Mouse (Mus musculus): Measurements from ENCODE around the gene Coq10b. TPM values are rescaled to one million over a fixed set of nuclear protein-coding genes. Genes with fewer than 3 reads are reported as not detected.
A peak's percentile ranks its signal among the peaks of the same experiment; 100 is the strongest.
"Not testable (repeated sequence)": the region's sequence is repeated elsewhere in the genome, so short reads cannot be mapped to it uniquely, and the experiment has no call there.

Gene Coq10b
- total and polyA plus RNA-seq, 3 experiments: 4.7 to 50.3 (median 48.2) TPM

GRCm38 (mm10) chr1:55053596-55053995, 1.0 kb downstream of the Coq10b start:
- peaks cover 26% of the 10 kb centered on the region for H3K36me3 ChIP-seq (replicated peaks)
- TF ChIP-seq POLR2AphosphoS5 (IDR thresholded peaks at IDR 0.05; ENCODE audit: insufficient replicate concordance, low read depth, low read length) (no peak), TAL1 (conservative IDR thresholded peaks at IDR 0.05; ENCODE audit: low read depth, low read length) (no peak), CTCF (IDR thresholded peaks at IDR 0.05; ENCODE audit: low read depth, low read length) (no peak), GATA1 (IDR thresholded peaks at IDR 0.05; ENCODE audit: borderline replicate concordance, low read length) (no peak), GATA2 (IDR thresholded peaks at IDR 0.05; ENCODE audit: borderline replicate concordance, low read depth, low read length) (no peak)

DNA sequence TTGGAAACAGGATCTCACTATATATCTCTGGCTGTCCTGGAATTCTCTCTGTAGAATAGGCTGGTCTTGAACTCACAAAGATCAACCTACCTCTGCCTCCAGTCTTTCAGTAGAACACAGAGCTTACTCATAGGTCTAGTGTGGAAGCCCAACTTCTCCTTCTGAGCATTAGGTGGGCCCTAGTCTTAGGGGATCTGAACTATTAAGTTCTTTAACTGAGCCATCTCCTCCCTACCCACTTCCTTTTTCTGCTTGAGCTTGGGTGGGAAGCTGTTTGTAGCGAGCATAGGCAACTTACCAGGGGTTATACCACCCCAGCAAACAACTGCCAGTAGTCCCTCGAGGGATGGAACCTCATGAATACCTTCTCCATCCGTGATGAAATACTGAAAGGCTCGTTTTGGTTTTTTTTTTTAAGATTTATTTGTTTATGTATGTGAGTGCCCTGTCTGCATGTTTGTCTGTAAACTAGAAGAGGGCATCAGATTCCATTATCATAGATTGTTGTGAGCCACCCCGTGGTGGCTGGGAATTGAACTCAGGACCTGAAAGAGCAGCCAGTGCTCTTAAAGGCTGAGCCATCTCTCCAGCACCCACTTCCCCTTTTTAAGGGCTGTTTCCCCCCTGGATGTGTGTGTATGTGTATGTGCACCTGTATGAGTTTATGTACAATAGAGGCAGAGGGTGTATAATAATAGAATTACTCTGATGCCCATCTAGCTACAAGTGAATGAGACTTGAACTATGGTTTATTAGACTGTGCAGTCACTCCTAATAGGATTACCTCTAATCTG, 2.9 kb downstream of the Coq10b start:
- peak; percentile 21 for DNase-seq (ENCODE audit: low spot score)
- TF ChIP-seq GATA2 (IDR thresholded peaks at IDR 0.05; ENCODE audit: borderline replicate concordance, low read depth, low read length) (no peak), GATA1 (IDR thresholded peaks at IDR 0.05; ENCODE audit: borderline replicate concordance, low read length) (no peak), CTCF (IDR thresholded peaks at IDR 0.05; ENCODE audit: low read depth, low read length) (no peak), TAL1 (conservative IDR thresholded peaks at IDR 0.05; ENCODE audit: low read depth, low read length) (no peak), POLR2AphosphoS5 (IDR thresholded peaks at IDR 0.05; ENCODE audit: insufficient replicate concordance, low read depth, low read length) (no peak)
- ATAC-seq (ENCODE audit: extremely low read depth, insufficient number of reproducible peaks, low FRiP score, poor library complexity, severe bottlenecking): no peak
- H3K27me3 ChIP-seq (ENCODE audit: insufficient read depth, low read length): no peaks in the 10 kb centered on the region
- H3K4me1 ChIP-seq (ENCODE audit: insufficient read depth, low read depth, low read length): peaks cover 57% of the 10 kb centered on the region
- H3K36me3 ChIP-seq (replicated peaks): peaks cover 40% of the 10 kb centered on the region
- H3K4me3 ChIP-seq (ENCODE audit: low read depth, low read length): no peak overlapping the region
- no peaks in the 10 kb centered on the region for H3K9me3 ChIP-seq (replicated peaks)

More at GRCm38 (mm10) chr1:55053596-55053995, 1.0 kb downstream of the Coq10b start:
- no peaks in the 10 kb centered on the region for H3K27me3 ChIP-seq (ENCODE audit: insufficient read depth, low read length)
- peaks cover 5% of the 10 kb centered on the region; the same call in 1 of the 2 replicates for H3K9me3 ChIP-seq (replicated peaks)
- H3K4me3 ChIP-seq (ENCODE audit: low read depth, low read length): peak overlapping the region; percentile 81
- ATAC-seq (ENCODE audit: extremely low read depth, insufficient number of reproducible peaks, low FRiP score, poor library complexity, severe bottlenecking) (no peak), DNase-seq (ENCODE audit: low spot score) (no peak)
- peaks cover 45% of the 10 kb centered on the region for H3K4me1 ChIP-seq (ENCODE audit: insufficient read depth, low read depth, low read length)

GRCm38 (mm10) chr1:55058383-55058782, 5.8 kb downstream of the Coq10b start:
- DNase-seq (ENCODE audit: low spot score); H3K9me3 ChIP-seq (replicated peaks); H3K4me3 ChIP-seq (ENCODE audit: low read depth, low read length); H3K27me3 ChIP-seq (ENCODE audit: insufficient read depth, low read length); ATAC-seq (ENCODE audit: extremely low read depth, insufficient number of reproducible peaks, low FRiP score, poor library complexity, severe bottlenecking): not testable (repeated sequence)
- H3K36me3 ChIP-seq (replicated peaks): peaks cover 55% of the 10 kb centered on the region
- peaks cover 61% of the 10 kb centered on the region for H3K4me1 ChIP-seq (ENCODE audit: insufficient read depth, low read depth, low read length)

GRCm38 (mm10) chr1:55061099-55061498, 8.5 kb downstream of the Coq10b start:
- Histone ChIP-seq H3K9me3 (replicated peaks) (no peaks in the 10 kb centered on the region), H3K4me3 (ENCODE audit: low read depth, low read length) (no peak overlapping the region), H3K36me3 (replicated peaks) (peaks cover 64% of the 10 kb centered on the region), H3K27me3 (ENCODE audit: insufficient read depth, low read length) (no peaks in the 10 kb centered on the region), H3K4me1 (ENCODE audit: insufficient read depth, low read depth, low read length) (peaks cover 55% of the 10 kb centered on the region)
- ATAC-seq (ENCODE audit: extremely low read depth, insufficient number of reproducible peaks, low FRiP score, poor library complexity, severe bottlenecking) (no peak), DNase-seq (ENCODE audit: low spot score) (no peak)
- TF ChIP-seq GATA2 (IDR thresholded peaks at IDR 0.05; ENCODE audit: borderline replicate concordance, low read depth, low read length): no peak
- TF ChIP-seq GATA1 (IDR thresholded peaks at IDR 0.05; ENCODE audit: borderline replicate concordance, low read length): no peak
- no peak for TF ChIP-seq TAL1 (conservative IDR thresholded peaks at IDR 0.05; ENCODE audit: low read depth, low read length)
- no peak for TF ChIP-seq CTCF (IDR thresholded peaks at IDR 0.05; ENCODE audit: low read depth, low read length)

- ATAC-seq (ENCODE audit: extremely low read depth, insufficient number of reproducible peaks, low FRiP score, poor library complexity, severe bottlenecking): no peak
- Histone ChIP-seq H3K9me3 (replicated peaks) (no peaks in the 10 kb centered on the region), H3K36me3 (replicated peaks) (peaks cover 64% of the 10 kb centered on the region), H3K27me3 (ENCODE audit: insufficient read depth, low read length) (no peaks in the 10 kb centered on the region), H3K4me1 (ENCODE audit: insufficient read depth, low read depth, low read length) (peaks cover 52% of the 10 kb centered on the region), H3K4me3 (ENCODE audit: low read depth, low read length) (no peak overlapping the region)
- no peak for TF ChIP-seq CTCF (IDR thresholded peaks at IDR 0.05; ENCODE audit: low read depth, low read length)
- TF ChIP-seq GATA1 (IDR thresholded peaks at IDR 0.05; ENCODE audit: borderline replicate concordance, low read length): no peak
- no peak for TF ChIP-seq POLR2AphosphoS5 (IDR thresholded peaks at IDR 0.05; ENCODE audit: insufficient replicate concordance, low read depth, low read length)
- TF ChIP-seq TAL1 (conservative IDR thresholded peaks at IDR 0.05; ENCODE audit: low read depth, low read length): no peak
- no peak for TF ChIP-seq GATA2 (IDR thresholded peaks at IDR 0.05; ENCODE audit: borderline replicate concordance, low read depth, low read length)
- DNase-seq (ENCODE audit: low spot score): no peak
These were observed 9.2 kb downstream of the Coq10b start for GRCm38 (mm10) chr1:55061772-55062171.

DNA sequence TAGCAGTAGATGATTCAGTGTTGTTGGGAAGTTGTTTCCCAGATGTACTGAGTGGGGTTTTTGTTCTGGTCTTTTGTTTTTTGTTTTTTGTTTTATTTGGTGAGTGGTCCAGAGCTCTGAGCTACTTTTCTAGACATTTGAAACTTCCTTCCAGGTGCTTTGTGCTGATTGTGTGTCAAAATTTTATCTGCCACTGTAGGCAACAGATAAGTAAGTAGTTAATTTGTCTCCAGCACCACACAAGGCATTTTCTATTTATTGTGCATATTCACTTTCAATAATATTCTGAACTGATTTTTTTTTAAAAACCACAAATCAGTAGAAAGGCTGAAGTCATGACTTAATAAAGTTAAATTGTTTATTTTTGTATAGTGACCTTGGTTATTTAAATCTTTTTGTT, 19.8 kb downstream of the Coq10b start:
- peaks cover 61% of the 10 kb centered on the region for H3K36me3 ChIP-seq (replicated peaks)
- H3K4me3 ChIP-seq (ENCODE audit: low read depth, low read length); DNase-seq (ENCODE audit: low spot score); ATAC-seq (ENCODE audit: extremely low read depth, insufficient number of reproducible peaks, low FRiP score, poor library complexity, severe bottlenecking); H3K27me3 ChIP-seq (ENCODE audit: insufficient read depth, low read length); H3K9me3 ChIP-seq (replicated peaks): not testable (repeated sequence)
- H3K4me1 ChIP-seq (ENCODE audit: insufficient read depth, low read depth, low read length): peaks cover 19% of the 10 kb centered on the region; the same call in 1 of the 2 replicates

- TF ChIP-seq TAL1 (conservative IDR thresholded peaks at IDR 0.05; ENCODE audit: low read depth, low read length) (no peak), GATA1 (IDR thresholded peaks at IDR 0.05; ENCODE audit: borderline replicate concordance, low read length) (no peak), POLR2AphosphoS5 (IDR thresholded peaks at IDR 0.05; ENCODE audit: insufficient replicate concordance, low read depth, low read length) (no peak), GATA2 (IDR thresholded peaks at IDR 0.05; ENCODE audit: borderline replicate concordance, low read depth, low read length) (no peak), CTCF (IDR thresholded peaks at IDR 0.05; ENCODE audit: low read depth, low read length) (no peak)
- H3K4me3 ChIP-seq (ENCODE audit: low read depth, low read length): no peak overlapping the region
- H3K27me3 ChIP-seq (ENCODE audit: insufficient read depth, low read length): no peaks in the 10 kb centered on the region
- peaks cover 61% of the 10 kb centered on the region for H3K36me3 ChIP-seq (replicated peaks)
- ATAC-seq (ENCODE audit: extremely low read depth, insufficient number of reproducible peaks, low FRiP score, poor library complexity, severe bottlenecking) (no peak), DNase-seq (ENCODE audit: low spot score) (no peak)
- H3K4me1 ChIP-seq (ENCODE audit: insufficient read depth, low read depth, low read length): peaks cover 32% of the 10 kb centered on the region
- H3K9me3 ChIP-seq (replicated peaks): no peaks in the 10 kb centered on the region
These were observed 22.2 kb downstream of the Coq10b start for GRCm38 (mm10) chr1:55074757-55075156.
